Mouse (Mus musculus) cerebellum, adult 8-10 months (tissue): Measurements from ENCODE around the gene Pitpnm1.

Experiments
- DNase-seq: peaks from one replicate; pipeline ENCODE4 v3.0.0; 2022

Pitpnm1 gene

GRCm38 (mm10) chr19:4143759-4144268 lies 44.0 kb downstream of the Pitpnm1 start, which contains the start of gene Cabp4:
Cabp4 (minus strand) TSS chr19:4144033.
- DNase-seq = no peak

- no peak for DNase-seq
Observed at GRCm38 (mm10) chr19:4144550-4145498, 45.0 kb downstream of the Pitpnm1 start.

GRCm38 (mm10) chr19:4145936-4146335 lies 46.1 kb downstream of the Pitpnm1 start:
- DNase-seq = no peak

- no peak for DNase-seq
Observed at GRCm38 (mm10) chr19:4146366-4147021, 46.7 kb downstream of the Pitpnm1 start.

- no peak for DNase-seq
Observed at GRCm38 (mm10) chr19:4147022-4147405, 47.2 kb downstream of the Pitpnm1 start.

- no peak for DNase-seq
Observed at GRCm38 (mm10) chr19:4147782-4148490, 48.1 kb downstream of the Pitpnm1 start.

GRCm38 (mm10) chr19:4148491-4148806 lies 48.7 kb downstream of the Pitpnm1 start, which contains the start of gene Coro1b:
Coro1b (plus strand) TSS chr19:4148619.
- peak; percentile 96 for DNase-seq

GRCm38 (mm10) chr19:4148819-4149218 lies 49.0 kb downstream of the Pitpnm1 start:
- DNase-seq = no peak

- DNase-seq = no peak
Observed at GRCm38 (mm10) chr19:4149283-4149682, 49.5 kb downstream of the Pitpnm1 start.

GRCm38 (mm10) chr19:4149764-4150461 lies 50.1 kb downstream of the Pitpnm1 start:
- DNase-seq = no peak

GRCm38 (mm10) chr19:4150567-4151487 lies 51.0 kb downstream of the Pitpnm1 start:
- no peak for DNase-seq

GRCm38 (mm10) chr19:4151488-4151860 lies 51.7 kb downstream of the Pitpnm1 start:
- no peak for DNase-seq

- no peak for DNase-seq
Observed at GRCm38 (mm10) chr19:4151898-4152297, 52.1 kb downstream of the Pitpnm1 start.

GRCm38 (mm10) chr19:4152445-4153231 lies 52.8 kb downstream of the Pitpnm1 start:
- DNase-seq = no peak

- DNase-seq = peak; percentile 67
Observed at GRCm38 (mm10) chr19:4153232-4153654, 53.4 kb downstream of the Pitpnm1 start, which contains the start of gene Ptprcap. Ptprcap (plus strand) TSS chr19:4153604.

- no peak for DNase-seq
Observed at GRCm38 (mm10) chr19:4154437-4155222, 54.8 kb downstream of the Pitpnm1 start.

- peak; percentile 24 for DNase-seq
Observed at GRCm38 (mm10) chr19:4155223-4156072, 55.6 kb downstream of the Pitpnm1 start.

- DNase-seq = no peak
Observed at GRCm38 (mm10) chr19:4156073-4156579, 56.3 kb downstream of the Pitpnm1 start.
